Mouse (Mus musculus) ovary, adult 10 weeks (tissue): Measurements from ENCODE around the gene Adora1. TPM values are rescaled to one million over a fixed set of nuclear protein-coding genes. Genes with fewer than 3 reads are reported as not detected.

Experiments used
- polyA plus RNA-seq: library from polyadenylated mRNA; stranded (reverse); fragments of 350-450 nt; fragmentation: Illumina TruSeq; extraction: RNeasy Lipid Tissue Mini Kit (QIAGEN cat#74804); gene quantifications from one replicate; pipeline ENCODE4 v1.2.3, GENCODE M21; 2014

The Adora1 gene
- polyA plus RNA-seq: 5.0 TPM

DNA sequence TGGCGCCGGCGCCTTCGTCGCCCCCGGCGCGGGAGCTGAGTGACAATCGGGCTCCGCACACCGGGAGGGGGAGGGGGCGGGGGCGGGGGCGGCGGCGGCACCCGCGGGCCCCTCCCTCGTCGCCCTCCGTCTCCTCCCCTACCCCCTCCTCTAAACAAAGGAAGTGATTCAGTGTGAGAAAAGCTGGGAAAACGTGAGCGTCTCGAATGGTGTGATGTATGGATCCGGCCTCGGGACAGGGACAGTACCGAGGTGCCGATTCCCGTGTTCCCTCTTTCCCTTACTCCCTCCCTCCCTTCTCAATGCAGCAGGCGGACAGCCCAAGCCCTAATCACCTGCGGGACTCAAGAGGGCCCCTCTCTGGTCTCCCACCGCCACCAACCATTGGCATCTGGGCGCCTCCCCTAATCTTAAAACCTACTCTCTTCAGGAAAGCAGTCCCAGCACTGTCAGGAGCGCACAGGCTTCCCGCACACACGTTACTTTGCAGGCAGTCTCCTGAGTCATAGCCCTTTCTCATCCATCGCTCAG, at the start of gene Adora1:
Adora1 (minus strand) TSS at position 41 of the 531 bp plus-strand sequence.

GRCm38 (mm10) chr1:134193126-134193525, 42.1 kb downstream of the Adora1 start, which contains the start of gene Mybph:
Mybph (plus strand) TSS chr1:134193448.

GRCm38 (mm10) chr1:134182025-134182424, 53.2 kb downstream of the Adora1 start, which contains the start of gene Chil1:
Chil1 (plus strand) TSS chr1:134182176.

Other genes starting within 250 kb of the Adora1 start
- 6.3 TPM for gene Fmod, start 198.2 kb downstream of the Adora1 start, polyA plus RNA-seq
- 10.5 TPM for gene Btg2, start 156.3 kb downstream of the Adora1 start, polyA plus RNA-seq
- gene Chit1, start 124.2 kb downstream of the Adora1 start, polyA plus RNA-seq: not detected
- not detected for gene Chil1, start 53.3 kb downstream of the Adora1 start, polyA plus RNA-seq
- not detected for gene Mybph, start 42.0 kb downstream of the Adora1 start, polyA plus RNA-seq
- not detected for gene Myog, start 54.6 kb upstream of the Adora1 start, polyA plus RNA-seq
- 0.14 TPM for gene Ppfia4, start 97.5 kb upstream of the Adora1 start, polyA plus RNA-seq
- 46.8 TPM for gene Tmem183a, start 126.5 kb upstream of the Adora1 start, polyA plus RNA-seq
- gene 4933406M09Rik, start 150.5 kb upstream of the Adora1 start, polyA plus RNA-seq: not detected
- 17.8 TPM for gene Cyb5r1, start 170.1 kb upstream of the Adora1 start, polyA plus RNA-seq
- gene Adipor1, start 179.9 kb upstream of the Adora1 start, polyA plus RNA-seq: 50.0 TPM
- gene Klhl12, start 220.1 kb upstream of the Adora1 start, polyA plus RNA-seq: 34.8 TPM